8 mouse cellular contexts compared by ENCODE assay signal in genomic region chr6:128836955-128837334, GRCm38 (mm10). TPM values are rescaled to one million over a fixed set of nuclear protein-coding genes. Genes with fewer than 3 reads are reported as not detected.
DNase-seq lines count a peak whose midpoint lies in the region; ATAC-seq and TF ChIP-seq lines count a peak whose summit lies in the region.

No protein-coding gene starts in this region.

- ATAC-seq in embryonic facial prominence, embryonic 15.5 days (ENCODE audit: insufficient number of reproducible peaks, low FRiP score, low TSS enrichment, low read depth): no peak
- ATAC-seq in hindbrain, embryonic 14.5 days (ENCODE audit: low FRiP score): no peak
- no peak for ATAC-seq in midbrain, embryonic 15.5 days (replicated peaks)

- peaks cover 19% of the 10 kb centered on the region; the same call in 1 of the 2 replicates for H3K4me1 ChIP-seq in embryonic facial prominence, embryonic 15.5 days
- 0 out of 2 replicates have a peak, but pooled peaks cover 11% of the 10 kb centered on the region for H3K4me1 ChIP-seq in hindbrain, embryonic 14.5 days (replicated peaks; ENCODE audit: control insufficient read depth, insufficient read depth, low read length)
- H3K4me1 ChIP-seq in midbrain, embryonic 15.5 days: peaks cover 20% of the 10 kb centered on the region

- no peak overlapping the region for H3K9ac ChIP-seq in embryonic facial prominence, embryonic 15.5 days
- peak overlapping the region; percentile 66; the same call in 1 of the 2 replicates for H3K9ac ChIP-seq in hindbrain, embryonic 14.5 days
- no peak overlapping the region for H3K9ac ChIP-seq in midbrain, embryonic 15.5 days

- H3K36me3 ChIP-seq in embryonic facial prominence, embryonic 15.5 days: no peaks in the 10 kb centered on the region
- H3K36me3 ChIP-seq in hindbrain, embryonic 14.5 days (replicated peaks; ENCODE audit: control insufficient read depth, insufficient read depth): no peaks in the 10 kb centered on the region
- no peaks in the 10 kb centered on the region for H3K36me3 ChIP-seq in midbrain, embryonic 15.5 days (replicated peaks)

- H3K4me2 ChIP-seq in embryonic facial prominence, embryonic 15.5 days (replicated peaks): peak overlapping the region; percentile 70
- peak overlapping the region; percentile 67 for H3K4me2 ChIP-seq in hindbrain, embryonic 14.5 days (replicated peaks)
- peak overlapping the region; percentile 62 for H3K4me2 ChIP-seq in midbrain, embryonic 15.5 days

- WGBS in embryonic facial prominence, embryonic 15.5 days: 82% methylated on average over 6 of the region's 6 CpGs
- WGBS in hindbrain, embryonic 14.5 days: 82% methylated on average over 6 of the region's 6 CpGs
- WGBS in midbrain, embryonic 15.5 days: 88% methylated on average over 6 of the region's 6 CpGs

- no peaks in the 10 kb centered on the region for H3K9me3 ChIP-seq in embryonic facial prominence, embryonic 15.5 days (replicated peaks)
- no peaks in the 10 kb centered on the region for H3K9me3 ChIP-seq in hindbrain, embryonic 14.5 days (ENCODE audit: control insufficient read depth, low read length)
- no peaks in the 10 kb centered on the region for H3K9me3 ChIP-seq in midbrain, embryonic 15.5 days

- H3K27me3 ChIP-seq in embryonic facial prominence, embryonic 15.5 days: no peaks in the 10 kb centered on the region
- H3K27me3 ChIP-seq in hindbrain, embryonic 14.5 days (ENCODE audit: control insufficient read depth, insufficient read depth, low read length): no peaks in the 10 kb centered on the region
- no peaks in the 10 kb centered on the region for H3K27me3 ChIP-seq in midbrain, embryonic 15.5 days (replicated peaks)

- intact Hi-C loops in left cerebral cortex, postnatal 4 days (cut with DNase I): no loop called here

- no peak for DNase-seq in layer of hippocampus, adult 2 months (ENCODE audit: low spot score in 2 of 2)
- DNase-seq in layer of hippocampus, postnatal 25 days (ENCODE audit: extremely low spot score in 1 of 2, low spot score in 1 of 2): no peak
- no peak for DNase-seq in hindbrain, embryonic 14.5 days (ENCODE audit: low spot score)
- no peak for DNase-seq in testis, postnatal 10 days (ENCODE audit: low spot score)
- no peak for DNase-seq in spleen, postnatal 14 days (ENCODE audit: low spot score in 2 of 2)
- DNase-seq in left cerebral cortex, postnatal 4 days: no peak

- no peak for TF ChIP-seq CTCF in layer of hippocampus, adult 2 months (conservative IDR thresholded peaks at IDR 0.05)

- H3K4me3 ChIP-seq in layer of hippocampus, adult 2 months: peak overlapping the region; percentile 76
- H3K4me3 ChIP-seq in embryonic facial prominence, embryonic 15.5 days (replicated peaks): peak overlapping the region; percentile 82
- peak overlapping the region; percentile 89 for H3K4me3 ChIP-seq in hindbrain, embryonic 14.5 days (replicated peaks; ENCODE audit: low read length)
- H3K4me3 ChIP-seq in midbrain, embryonic 15.5 days: peak overlapping the region; percentile 89

- peak overlapping the region; percentile 96; the same call in 1 of the 2 replicates for H3K27ac ChIP-seq in layer of hippocampus, adult 2 months
- peak overlapping the region; percentile 98 for H3K27ac ChIP-seq in embryonic facial prominence, embryonic 15.5 days (replicated peaks)
- peak overlapping the region; percentile 92; the same call in 1 of the 2 replicates for H3K27ac ChIP-seq in hindbrain, embryonic 14.5 days
- peak overlapping the region; percentile 91 for H3K27ac ChIP-seq in midbrain, embryonic 15.5 days

RNA-seq across cellular contexts. Expression of gene Klrb1b, which starts 10.8 kb away (rescaled TPM):
- total RNA-seq in layer of hippocampus, adult 2 months (2021): not detected
- not detected for total RNA-seq in layer of hippocampus, postnatal 25 days (2021)
- 0.34 TPM in 1 of 2 replicates, not detected in the other for polyA plus RNA-seq in embryonic facial prominence, embryonic 15.5 days (2015; fragmentation: Nextera tagmentation; extraction: Ambion mirVana)
- not detected in 2 replicates for polyA plus RNA-seq in hindbrain, embryonic 14.5 days (2014; fragmentation: Nextera tagmentation; extraction: Ambion mirVana)
- not detected in 2 replicates for polyA plus RNA-seq in midbrain, embryonic 15.5 days (2015; fragmentation: Nextera tagmentation; extraction: Ambion mirVana)
- total RNA-seq in left cerebral cortex, postnatal 4 days (2021): not detected

RNA-seq across cellular contexts. Expression of gene Gm44511, which starts 10.8 kb away (rescaled TPM):
- total RNA-seq in layer of hippocampus, adult 2 months (2021): not detected
- total RNA-seq in layer of hippocampus, postnatal 25 days (2021): not detected
- not detected in 2 replicates for polyA plus RNA-seq in embryonic facial prominence, embryonic 15.5 days (2015; fragmentation: Nextera tagmentation; extraction: Ambion mirVana)
- polyA plus RNA-seq in hindbrain, embryonic 14.5 days (2014; fragmentation: Nextera tagmentation; extraction: Ambion mirVana): not detected in 2 replicates
- polyA plus RNA-seq in midbrain, embryonic 15.5 days (2015; fragmentation: Nextera tagmentation; extraction: Ambion mirVana): not detected in 2 replicates
- not detected for total RNA-seq in left cerebral cortex, postnatal 4 days (2021)

RNA-seq across cellular contexts. Expression of gene Klrb1c, which starts 47.9 kb away (rescaled TPM):
- total RNA-seq in layer of hippocampus, adult 2 months (2021): not detected
- total RNA-seq in layer of hippocampus, postnatal 25 days (2021): not detected
- polyA plus RNA-seq in embryonic facial prominence, embryonic 15.5 days (2015; fragmentation: Nextera tagmentation; extraction: Ambion mirVana): 0.05 and 0.11 TPM in 2 replicates
- polyA plus RNA-seq in hindbrain, embryonic 14.5 days (2014; fragmentation: Nextera tagmentation; extraction: Ambion mirVana): 0.23 TPM in 1 of 2 replicates, not detected in the other
- 0.12 and 0.13 TPM in 2 replicates for polyA plus RNA-seq in midbrain, embryonic 15.5 days (2015; fragmentation: Nextera tagmentation; extraction: Ambion mirVana)
- total RNA-seq in left cerebral cortex, postnatal 4 days (2021): not detected

RNA-seq across cellular contexts. Expression of gene Clec2i, which starts 50.4 kb away (rescaled TPM):
- not detected for total RNA-seq in layer of hippocampus, adult 2 months (2021)
- not detected for total RNA-seq in layer of hippocampus, postnatal 25 days (2021)
- polyA plus RNA-seq in embryonic facial prominence, embryonic 15.5 days (2015; fragmentation: Nextera tagmentation; extraction: Ambion mirVana): 0.12 and 0.36 TPM in 2 replicates
- not detected in 2 replicates for polyA plus RNA-seq in hindbrain, embryonic 14.5 days (2014; fragmentation: Nextera tagmentation; extraction: Ambion mirVana)
- 0.06 TPM in 1 of 2 replicates, not detected in the other for polyA plus RNA-seq in midbrain, embryonic 15.5 days (2015; fragmentation: Nextera tagmentation; extraction: Ambion mirVana)
- not detected for total RNA-seq in left cerebral cortex, postnatal 4 days (2021)

RNA-seq across cellular contexts. Expression of gene BC035044, which starts 54.0 kb away (rescaled TPM):
- 1 to 10 TPM; 2.0 to 2.8 TPM for total RNA-seq in layer of hippocampus, adult 2 months (2021)
- 1 to 10 TPM; 1.5 to 2.3 TPM for total RNA-seq in layer of hippocampus, postnatal 25 days (2021)
- 0.38 and 0.49 TPM in 2 replicates for polyA plus RNA-seq in embryonic facial prominence, embryonic 15.5 days (2015; fragmentation: Nextera tagmentation; extraction: Ambion mirVana)
- polyA plus RNA-seq in hindbrain, embryonic 14.5 days (2014; fragmentation: Nextera tagmentation; extraction: Ambion mirVana): 0.52 TPM in 2 replicates
- 0.51 and 0.62 TPM in 2 replicates for polyA plus RNA-seq in midbrain, embryonic 15.5 days (2015; fragmentation: Nextera tagmentation; extraction: Ambion mirVana)
- 1 to 10 TPM in 1 of 2 experiments, under 1 TPM in 1; 0.64 to 1.0 TPM for total RNA-seq in left cerebral cortex, postnatal 4 days (2021)
